Mouse (Mus musculus) forebrain, embryonic 11.5 days (tissue): ENCODE data around the gene Golga7b. TPM values are rescaled to one million over a fixed set of nuclear protein-coding genes. Genes with fewer than 3 reads are reported as not detected.

Experiments used
- ATAC-seq: fragments of 200-750 bp; cut with Nextera tagmentation; replicated peaks from 2 replicates; pipeline ENCODE4 v1.8.0; 2017; ENCODE audit warnings: moderate TSS enrichment; ENCODE audit not compliant: low FRiP score
- DNase-seq: peaks from one replicate; pipeline ENCODE4 v3.0.0-alpha.2; 2017; ENCODE audit warnings: low spot score
- H3K27ac ChIP-seq: fragments of 300-500 bp; sonication (generic); 2 replicates; pipeline ENCODE4 v1.5.1; 2014; ENCODE audit warnings: low read depth, low read length
- H3K27me3 ChIP-seq: fragments of 300-500 bp; sonication (generic); 2 replicates; pipeline ENCODE4 v1.6.1; 2014; ENCODE audit warnings: mild to moderate bottlenecking, low read length, mixed read lengths; ENCODE audit not compliant: control insufficient read depth, insufficient read depth
- H3K36me3 ChIP-seq: fragments of 300-500 bp; sonication (generic); 2 replicates; pipeline ENCODE4 v1.6.1; 2014; ENCODE audit warnings: mild to moderate bottlenecking, low read length, moderate library complexity, mixed read lengths; ENCODE audit not compliant: control insufficient read depth, insufficient read depth
- H3K4me1 ChIP-seq: fragments of 300-500 bp; sonication (generic); replicated peaks from 2 replicates; pipeline ENCODE4 v1.6.1; 2014; ENCODE audit warnings: low read length, mixed read lengths; ENCODE audit not compliant: control insufficient read depth, insufficient read depth
- H3K4me2 ChIP-seq: fragments of 300-500 bp; sonication (generic); 2 replicates; pipeline ENCODE4 v1.6.1; 2014; ENCODE audit warnings: low read depth, mild to moderate bottlenecking, low read length, moderate library complexity, mixed read lengths; ENCODE audit not compliant: severe bottlenecking
- H3K4me3 ChIP-seq: fragments of 300-500 bp; sonication (generic); 2 replicates; pipeline ENCODE4 v1.5.1; 2014; ENCODE audit warnings: low read depth, low read length
- H3K9ac ChIP-seq: fragments of 300-500 bp; sonication (generic); 2 replicates; pipeline ENCODE4 v1.6.1; 2014; ENCODE audit warnings: low read length
- H3K9me3 ChIP-seq: fragments of 300-500 bp; sonication (generic); 2 replicates; pipeline ENCODE4 v1.6.1; 2016; ENCODE audit warnings: low read length, mixed read lengths; ENCODE audit not compliant: control insufficient read depth
- WGBS: fragments of 180-500 bp; shearing (Covaris S2); extraction: QIAGEN DNeasy Blood & Tissue Kit; methylation state at CpG from one replicate; pipeline ENCODE4 v1.1.7; 2014; 5-methylcytosine and 5-hydroxymethylcytosine counted together
- polyA plus RNA-seq: library from polyadenylated mRNA; unstranded; fragments of >200 nt; fragmentation: Nextera tagmentation; extraction: Ambion mirVana; gene quantifications from 2 replicates; pipeline ENCODE4 v1.2.1, GENCODE M21; 2014

Golga7b gene
- polyA plus RNA-seq, 1 experiment from 2014 or later, result 2.4 TPM

DNA sequence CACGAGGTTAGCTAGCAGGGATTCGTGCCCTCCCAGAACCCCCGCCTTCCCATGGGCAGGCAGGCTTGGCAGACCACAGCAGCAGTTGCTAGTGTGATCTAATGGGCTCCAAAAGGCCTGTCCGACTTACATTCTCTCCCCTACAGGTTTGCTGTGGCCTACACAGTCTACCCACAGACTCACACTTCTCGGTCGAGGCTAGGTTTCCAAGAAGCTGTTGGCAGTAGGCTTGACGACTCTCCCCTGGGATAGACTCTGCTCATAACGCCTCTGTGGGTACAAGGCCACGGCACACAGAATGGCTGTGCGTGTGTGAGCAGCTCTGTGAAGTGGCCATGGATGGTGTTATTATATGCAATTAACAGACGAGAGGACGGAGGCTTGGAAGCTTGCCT lies 9.9 kb downstream of the Golga7b start:
- no peaks in the 10 kb centered on the region for H3K36me3 ChIP-seq
- no peak overlapping the region for H3K4me3 ChIP-seq
- DNase-seq (no peak), ATAC-seq (no peak)
- H3K27ac ChIP-seq, result no peak overlapping the region
- WGBS, result 85% methylated on average over 12 of the region's 12 CpGs
- no peak overlapping the region for H3K9ac ChIP-seq
- H3K9me3 ChIP-seq, result no peaks in the 10 kb centered on the region
- no peak overlapping the region for H3K4me2 ChIP-seq
- H3K4me1 ChIP-seq, result peaks cover 2% of the 10 kb centered on the region; the same call in 1 of the 2 replicates
- 0 out of 2 replicates have a peak, but pooled peaks cover 6% of the 10 kb centered on the region for H3K27me3 ChIP-seq

GRCm38 (mm10) chr19:42258031-42258430 lies 10.7 kb downstream of the Golga7b start:
- no peak overlapping the region for H3K4me3 ChIP-seq

DNA sequence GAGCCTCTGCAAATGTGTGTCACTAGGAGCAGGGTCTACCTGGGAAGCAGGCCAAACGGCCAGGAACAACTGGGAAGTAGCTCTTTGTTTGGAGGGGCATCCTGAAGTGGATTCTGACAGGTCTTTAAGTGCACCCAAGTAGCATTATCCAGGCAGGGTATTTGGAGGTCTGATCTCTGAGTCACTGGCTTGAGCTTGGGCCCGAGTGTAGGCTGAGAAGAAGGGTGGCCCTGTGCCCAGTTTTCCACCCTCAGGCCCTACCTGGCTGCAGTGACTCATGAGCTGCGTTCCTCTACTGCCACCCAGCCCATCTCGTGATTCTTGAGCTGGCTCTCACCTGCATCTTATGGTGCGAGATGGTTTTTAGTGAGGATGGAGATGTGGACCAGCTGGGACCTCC lies 11.2 kb downstream of the Golga7b start:
- WGBS, result 71% methylated on average over 5 of the region's 5 CpGs
- H3K4me3 ChIP-seq, result no peak overlapping the region
- no peak for DNase-seq

More at GRCm38 (mm10) chr19:42258031-42258430, 10.7 kb downstream of the Golga7b start:
- H3K9ac ChIP-seq, result no peak overlapping the region
- H3K27ac ChIP-seq, result no peak overlapping the region
- H3K9me3 ChIP-seq, result no peaks in the 10 kb centered on the region
- peaks cover 2% of the 10 kb centered on the region; the same call in 1 of the 2 replicates for H3K4me1 ChIP-seq
- 90% methylated on average over 3 of the region's 3 CpGs for WGBS
- ATAC-seq (no peak), DNase-seq (no peak)
- no peaks in the 10 kb centered on the region for H3K36me3 ChIP-seq
- H3K27me3 ChIP-seq, result 0 out of 2 replicates have a peak, but pooled peaks cover 6% of the 10 kb centered on the region
- no peak overlapping the region for H3K4me2 ChIP-seq

DNA sequence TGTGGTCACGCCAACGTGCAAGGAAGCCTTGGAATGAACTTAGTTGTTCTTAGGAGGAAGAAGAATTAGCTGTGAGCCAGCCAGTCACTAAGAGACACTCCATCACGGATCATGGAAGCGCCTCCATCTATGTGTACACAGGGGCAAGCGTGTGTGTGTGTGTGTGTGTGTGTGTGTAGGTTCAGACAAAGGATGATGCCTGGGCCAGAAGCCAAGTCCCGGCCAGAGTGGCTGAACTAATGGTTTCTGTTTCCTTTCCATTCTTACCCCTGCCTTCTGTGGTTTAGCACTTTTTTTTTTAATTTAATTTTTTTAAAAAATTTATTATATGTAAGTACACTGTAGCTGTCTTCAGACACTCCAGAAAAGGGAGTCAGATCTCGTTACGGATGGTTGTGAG lies 13.1 kb downstream of the Golga7b start:
- Histone ChIP-seq H3K27ac (no peak overlapping the region), H3K4me1 (peaks cover 2% of the 10 kb centered on the region; the same call in 1 of the 2 replicates), H3K9ac (no peak overlapping the region), H3K36me3 (no peaks in the 10 kb centered on the region), H3K27me3 (no peaks in the 10 kb centered on the region), H3K9me3 (no peaks in the 10 kb centered on the region), H3K4me3 (no peak overlapping the region), H3K4me2 (no peak overlapping the region)
- DNase-seq (no peak), ATAC-seq (no peak)
- 85% methylated on average over 8 of the region's 8 CpGs for WGBS

More for the DNA sequence above, 11.2 kb downstream of the Golga7b start:
- no peaks in the 10 kb centered on the region for H3K36me3 ChIP-seq
- H3K27ac ChIP-seq, result no peak overlapping the region
- H3K9me3 ChIP-seq, result no peaks in the 10 kb centered on the region
- no peak overlapping the region for H3K9ac ChIP-seq
- no peak for ATAC-seq
- 0 out of 2 replicates have a peak, but pooled peaks cover 6% of the 10 kb centered on the region for H3K27me3 ChIP-seq
- H3K4me1 ChIP-seq, result peaks cover 2% of the 10 kb centered on the region; the same call in 1 of the 2 replicates
- H3K4me2 ChIP-seq, result no peak overlapping the region

- Histone ChIP-seq H3K27me3 (no peaks in the 10 kb centered on the region), H3K9me3 (no peaks in the 10 kb centered on the region), H3K9ac (no peak overlapping the region), H3K4me2 (no peak overlapping the region), H3K36me3 (no peaks in the 10 kb centered on the region), H3K27ac (no peak overlapping the region), H3K4me3 (no peak overlapping the region), H3K4me1 (0 out of 2 replicates have a peak, but pooled peaks cover 5% of the 10 kb centered on the region)
- WGBS, result 52% methylated on average over 3 of the region's 3 CpGs
- DNase-seq (no peak), ATAC-seq (no peak)
Measured at GRCm38 (mm10) chr19:42263524-42263923, 16.1 kb downstream of the Golga7b start.

GRCm38 (mm10) chr19:42268337-42268736 lies 21.0 kb downstream of the Golga7b start:
- Histone ChIP-seq H3K9ac (peak overlapping the region; percentile 37; the same call in 1 of the 2 replicates), H3K9me3 (no peaks in the 10 kb centered on the region), H3K27me3 (no peaks in the 10 kb centered on the region), H3K36me3 (no peaks in the 10 kb centered on the region), H3K4me2 (peak overlapping the region; percentile 47), H3K27ac (no peak overlapping the region), H3K4me1 (0 out of 2 replicates have a peak, but pooled peaks cover 5% of the 10 kb centered on the region), H3K4me3 (peak overlapping the region; percentile 16; the same call in 1 of the 2 replicates)
- DNase-seq, result peak; percentile 78
- 1% methylated on average over 19 of the region's 19 CpGs for WGBS
- no peak for ATAC-seq

- Histone ChIP-seq H3K27ac (no peak overlapping the region), H3K36me3 (no peaks in the 10 kb centered on the region), H3K9me3 (no peaks in the 10 kb centered on the region), H3K27me3 (no peaks in the 10 kb centered on the region), H3K4me1 (0 out of 2 replicates have a peak, but pooled peaks cover 5% of the 10 kb centered on the region), H3K9ac (no peak overlapping the region), H3K4me3 (no peak overlapping the region), H3K4me2 (no peak overlapping the region)
- 60% methylated on average over 6 of the region's 6 CpGs for WGBS
- ATAC-seq (no peak), DNase-seq (no peak)
Measured at GRCm38 (mm10) chr19:42270119-42270518, 22.7 kb downstream of the Golga7b start.

GRCm38 (mm10) chr19:42271182-42271581 lies 23.8 kb downstream of the Golga7b start:
- ATAC-seq (no peak), DNase-seq (no peak)
- Histone ChIP-seq H3K9me3 (no peaks in the 10 kb centered on the region), H3K36me3 (no peaks in the 10 kb centered on the region), H3K4me3 (no peak overlapping the region), H3K9ac (no peak overlapping the region), H3K4me1 (0 out of 2 replicates have a peak, but pooled peaks cover 5% of the 10 kb centered on the region), H3K27me3 (no peaks in the 10 kb centered on the region), H3K27ac (no peak overlapping the region), H3K4me2 (no peak overlapping the region)
- 92% methylated on average over 7 of the region's 7 CpGs for WGBS
